12 mouse cellular contexts compared by ENCODE assay signal in the genomic region with DNA sequence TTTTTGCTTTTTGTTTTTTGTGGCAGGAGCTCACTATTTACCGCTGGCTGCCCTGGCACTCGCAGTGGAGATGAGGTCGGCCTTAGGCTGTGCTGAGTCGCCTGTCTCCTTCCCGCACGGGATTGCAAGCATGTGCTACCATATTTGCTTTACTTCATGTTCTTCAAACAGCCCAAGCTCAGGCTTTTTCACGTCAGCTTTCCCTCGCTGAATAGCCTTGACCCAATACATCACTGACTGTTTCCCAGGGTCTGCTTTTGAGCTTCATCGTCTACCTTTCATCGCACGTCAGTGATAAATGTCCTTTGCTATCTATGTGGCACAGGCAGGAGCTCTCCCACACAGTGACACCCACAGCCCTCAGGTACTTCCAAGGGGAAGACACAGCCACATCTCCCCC.
"Had no signal": no experiment of that assay in that cellular context is flagged by ENCODE, and none has a peak within 500 bp of the region (broad histone marks: within the 10 kb centered on the region; RNA-seq: fewer than 3 reads in every experiment).

No protein-coding gene starts in this region.

- DNase-seq: retina, postnatal 1 day; right cerebral cortex, adult 18-20 months; right cerebral cortex, postnatal 14 days; right cerebral cortex, postnatal 25 days; right cerebral cortex, postnatal 4 days; spleen, adult 18-20 months; thymus, adult 18-20 months; thymus, adult 2 months; thymus, postnatal 14 days; thymus, postnatal 25 days; thymus, postnatal 36 days; thymus, postnatal 4 days had no signal
